Mouse (Mus musculus) hindbrain, embryonic 16.5 days (tissue): ENCODE measurements around the gene Hist1h4d. TPM values are rescaled to one million over a fixed set of nuclear protein-coding genes. Genes with fewer than 3 reads are reported as not detected.
"Not testable (repeated sequence)": the region's sequence is repeated elsewhere in the genome, so short reads cannot be mapped to it uniquely, and the experiment has no call there.

Experiments
- ATAC-seq: fragments of 200-750 bp; cut with Nextera tagmentation; 2 replicates; pipeline ENCODE4 v1.8.0; 2017; ENCODE audit warnings: moderate TSS enrichment, moderate library complexity
- H3K27ac ChIP-seq: fragments of 300-500 bp; sonication (generic); 2 replicates; pipeline ENCODE4 v1.5.1; 2014; ENCODE audit warnings: low read depth, mild to moderate bottlenecking, control low read depth, low read length, moderate library complexity
- H3K27me3 ChIP-seq: fragments of 300-500 bp; sonication (generic); replicated peaks from 2 replicates; pipeline ENCODE4 v1.6.1; 2014; ENCODE audit warnings: low read length; ENCODE audit not compliant: control insufficient read depth, insufficient read depth
- H3K36me3 ChIP-seq: fragments of 300-500 bp; sonication (generic); 2 replicates; pipeline ENCODE4 v1.6.1; 2014; ENCODE audit warnings: mild to moderate bottlenecking, low read length, moderate library complexity, mixed read lengths; ENCODE audit not compliant: control insufficient read depth, insufficient read depth
- H3K4me1 ChIP-seq: fragments of 300-500 bp; sonication (generic); 2 replicates; pipeline ENCODE4 v1.6.1; 2014; ENCODE audit warnings: low read depth, low read length; ENCODE audit not compliant: control insufficient read depth, insufficient read depth
- H3K4me2 ChIP-seq: fragments of 300-500 bp; sonication (generic); 2 replicates; pipeline ENCODE4 v1.6.1; 2014; ENCODE audit warnings: mild to moderate bottlenecking, low read length, control low read depth, moderate library complexity
- H3K4me3 ChIP-seq: fragments of 300-500 bp; sonication (generic); 2 replicates; pipeline ENCODE4 v1.5.1; 2014; ENCODE audit warnings: mild to moderate bottlenecking, low read length, control low read depth, moderate library complexity
- H3K9ac ChIP-seq: fragments of 300-500 bp; sonication (generic); 2 replicates; pipeline ENCODE4 v1.6.1; 2014; ENCODE audit warnings: low read depth, mild to moderate bottlenecking, control low read depth, low read length, moderate library complexity
- H3K9me3 ChIP-seq: fragments of 300-500 bp; sonication (generic); 2 replicates; pipeline ENCODE4 v1.6.1; 2014; ENCODE audit warnings: mild to moderate bottlenecking, low read length, moderate library complexity; ENCODE audit not compliant: control insufficient read depth
- WGBS: fragments of 180-500 bp; shearing (Covaris S2); extraction: QIAGEN DNeasy Blood & Tissue Kit; methylation state at CpG from one replicate; pipeline ENCODE4 v1.1.7; 2014; 5-methylcytosine and 5-hydroxymethylcytosine counted together
- polyA plus RNA-seq: library from polyadenylated mRNA; unstranded; fragments of >200 nt; fragmentation: Nextera tagmentation; extraction: Ambion mirVana; gene quantifications from 2 replicates; pipeline ENCODE4 v1.2.1, GENCODE M21; 2015

Gene Hist1h4d
- polyA plus RNA-seq, 1 experiment from 2014 or later: 30.0 TPM

- H3K9me3 ChIP-seq, H3K27me3 ChIP-seq, ATAC-seq, H3K36me3 ChIP-seq, H3K9ac ChIP-seq, H3K4me1 ChIP-seq, H3K27ac ChIP-seq, H3K4me3 ChIP-seq, H3K4me2 ChIP-seq: not testable (repeated sequence)
- WGBS: 91% methylated on average over 7 of the region's 7 CpGs
These were observed 10.5 kb downstream of the Hist1h4d start for GRCm38 (mm10) chr13:23591886-23592285.

DNA sequence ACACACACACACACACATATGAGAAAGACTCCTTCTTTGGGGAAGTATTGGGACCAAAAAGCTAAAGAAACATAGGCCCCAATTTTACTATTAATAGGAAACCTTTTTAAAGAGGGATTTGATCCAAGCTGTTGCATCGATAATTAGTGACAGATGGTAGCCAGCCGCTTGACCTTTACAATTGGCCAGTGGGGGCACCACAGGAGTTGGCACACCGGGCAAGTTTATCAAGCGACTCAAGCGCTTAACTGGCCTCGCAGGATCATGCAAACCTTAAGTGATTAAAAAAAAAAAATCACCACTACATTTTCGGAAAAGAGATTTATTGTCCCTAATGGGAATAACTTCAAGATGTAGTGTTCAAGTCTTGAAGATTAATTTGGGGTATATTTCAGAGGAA, 11.2 kb downstream of the Hist1h4d start:
- no peaks in the 10 kb centered on the region for H3K36me3 ChIP-seq
- H3K4me1 ChIP-seq: no peaks in the 10 kb centered on the region
- no peak overlapping the region for H3K4me2 ChIP-seq
- no peaks in the 10 kb centered on the region for H3K27me3 ChIP-seq
- no peak overlapping the region for H3K4me3 ChIP-seq
- WGBS: 81% methylated on average over 7 of the region's 7 CpGs
- no peak overlapping the region for H3K9ac ChIP-seq
- no peak for ATAC-seq
- no peak overlapping the region for H3K27ac ChIP-seq
- no peaks in the 10 kb centered on the region for H3K9me3 ChIP-seq

- 85% methylated on average over 5 of the region's 5 CpGs for WGBS
- Histone ChIP-seq H3K4me3 (no peak overlapping the region), H3K27ac (no peak overlapping the region)
These were observed 11.8 kb downstream of the Hist1h4d start for GRCm38 (mm10) chr13:23593051-23593770.

GRCm38 (mm10) chr13:23595185-23595584, 13.8 kb downstream of the Hist1h4d start:
- Histone ChIP-seq H3K4me3 (no peak overlapping the region), H3K9ac (no peak overlapping the region), H3K9me3 (no peaks in the 10 kb centered on the region), H3K36me3 (no peaks in the 10 kb centered on the region), H3K4me2 (no peak overlapping the region), H3K4me1 (no peaks in the 10 kb centered on the region), H3K27me3 (no peaks in the 10 kb centered on the region), H3K27ac (no peak overlapping the region)
- 92% methylated on average over 2 of the region's 2 CpGs for WGBS
- no peak for ATAC-seq

More at GRCm38 (mm10) chr13:23593051-23593770, 11.8 kb downstream of the Hist1h4d start:
- no peaks in the 10 kb centered on the region for H3K27me3 ChIP-seq
- H3K4me2 ChIP-seq: no peak overlapping the region
- H3K9ac ChIP-seq: no peak overlapping the region
- ATAC-seq: no peak
- no peaks in the 10 kb centered on the region for H3K9me3 ChIP-seq
- H3K36me3 ChIP-seq: no peaks in the 10 kb centered on the region
- H3K4me1 ChIP-seq: no peaks in the 10 kb centered on the region

- Histone ChIP-seq H3K36me3 (no peaks in the 10 kb centered on the region), H3K4me2 (no peak overlapping the region), H3K27ac (no peak overlapping the region), H3K27me3 (no peaks in the 10 kb centered on the region), H3K9ac (no peak overlapping the region), H3K9me3 (no peaks in the 10 kb centered on the region), H3K4me1 (no peaks in the 10 kb centered on the region), H3K4me3 (no peak overlapping the region)
- 81% methylated on average over 7 of the region's 7 CpGs for WGBS
- ATAC-seq: no peak
These were observed 14.4 kb downstream of the Hist1h4d start for GRCm38 (mm10) chr13:23595622-23596372.

GRCm38 (mm10) chr13:23597957-23598356, 16.6 kb downstream of the Hist1h4d start:
- Histone ChIP-seq H3K4me3 (no peak overlapping the region), H3K27ac (no peak overlapping the region), H3K4me2 (no peak overlapping the region), H3K27me3 (no peaks in the 10 kb centered on the region), H3K9ac (no peak overlapping the region), H3K4me1 (no peaks in the 10 kb centered on the region), H3K9me3 (no peaks in the 10 kb centered on the region), H3K36me3 (no peaks in the 10 kb centered on the region)
- ATAC-seq: no peak
- 9% methylated on average over 9 of the region's 9 CpGs for WGBS

GRCm38 (mm10) chr13:23603182-23603699, 21.8 kb downstream of the Hist1h4d start:
- WGBS: 84% methylated on average over 7 of the region's 7 CpGs

GRCm38 (mm10) chr13:23604452-23604851, 23.1 kb downstream of the Hist1h4d start:
- no peaks in the 10 kb centered on the region for H3K4me1 ChIP-seq
- no peak overlapping the region for H3K27ac ChIP-seq
- no peaks in the 10 kb centered on the region for H3K36me3 ChIP-seq
- no peak for ATAC-seq
- H3K9ac ChIP-seq: no peak overlapping the region
- WGBS: 92% methylated on average over 3 of the region's 3 CpGs
- H3K4me2 ChIP-seq: no peak overlapping the region
- H3K9me3 ChIP-seq: no peaks in the 10 kb centered on the region
- no peaks in the 10 kb centered on the region for H3K27me3 ChIP-seq
- H3K4me3 ChIP-seq: no peak overlapping the region

More at GRCm38 (mm10) chr13:23603182-23603699, 21.8 kb downstream of the Hist1h4d start:
- no peak for ATAC-seq
- Histone ChIP-seq H3K27me3 (no peaks in the 10 kb centered on the region), H3K4me2 (no peak overlapping the region), H3K36me3 (no peaks in the 10 kb centered on the region), H3K27ac (no peak overlapping the region), H3K9ac (no peak overlapping the region), H3K4me3 (no peak overlapping the region), H3K4me1 (no peaks in the 10 kb centered on the region), H3K9me3 (no peaks in the 10 kb centered on the region)

DNA sequence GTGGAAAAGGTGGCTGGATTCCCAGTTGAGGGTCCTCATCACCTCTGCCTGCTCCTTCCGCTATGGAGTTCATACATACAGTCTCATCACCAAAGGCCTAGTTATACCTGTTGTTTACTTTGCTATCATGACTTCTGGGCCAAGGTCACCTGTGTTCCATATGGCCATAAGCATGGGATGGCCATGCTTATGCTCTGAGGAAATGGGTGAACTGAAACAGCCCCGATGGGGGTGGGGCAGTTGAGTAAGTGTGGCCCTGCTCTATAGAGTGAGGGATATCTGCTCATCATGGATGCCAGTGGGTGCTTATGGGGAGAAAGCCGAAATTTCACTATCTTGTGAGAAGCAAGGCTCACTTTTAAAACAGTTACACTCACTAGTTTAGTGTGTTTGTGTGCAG, 23.7 kb downstream of the Hist1h4d start:
- H3K27me3 ChIP-seq: no peaks in the 10 kb centered on the region
- no peak for ATAC-seq
- WGBS: 97% methylated on average over 3 of the region's 3 CpGs
- H3K9me3 ChIP-seq: no peaks in the 10 kb centered on the region
- no peak overlapping the region for H3K9ac ChIP-seq
- H3K36me3 ChIP-seq: no peaks in the 10 kb centered on the region
- no peaks in the 10 kb centered on the region for H3K4me1 ChIP-seq
- H3K4me3 ChIP-seq: no peak overlapping the region
- no peak overlapping the region for H3K4me2 ChIP-seq
- H3K27ac ChIP-seq: no peak overlapping the region
